Mouse (Mus musculus): ENCODE data around the gene Ccdc51. TPM values are rescaled to one million over a fixed set of nuclear protein-coding genes. Genes with fewer than 3 reads are reported as not detected.
A peak's percentile ranks its signal among the peaks of the same experiment; 100 is the strongest.

Gene Ccdc51
- polyA plus RNA-seq, 1 experiment = 1.6 TPM

DNA sequence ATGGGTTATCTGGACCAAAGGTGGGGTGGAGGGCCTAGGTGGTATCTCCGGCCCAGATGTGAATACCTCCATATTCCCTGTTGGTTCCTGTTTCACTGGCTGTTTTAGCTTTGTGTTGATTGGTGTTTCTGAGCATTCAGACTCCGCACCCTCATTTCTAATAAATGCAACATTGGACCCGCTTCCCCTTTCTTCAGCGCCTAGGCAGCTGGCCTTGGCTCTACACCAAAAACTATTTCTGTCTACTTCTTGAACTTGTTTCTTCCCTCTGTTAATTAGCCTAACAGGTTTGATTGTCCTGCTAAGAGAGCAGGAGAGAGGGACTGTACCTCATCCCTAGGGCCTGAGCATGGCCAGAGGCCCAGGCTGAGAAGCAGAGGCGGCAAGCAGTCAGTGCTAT is 24.8 kb upstream of the Ccdc51 start:
- no peaks in the 10 kb centered on the region for H3K4me1 ChIP-seq (ENCODE audit: control insufficient read depth, insufficient read depth, low read length)
- no peaks in the 10 kb centered on the region for H3K27me3 ChIP-seq (ENCODE audit: control insufficient read depth, insufficient read depth, low read length)
- TF ChIP-seq POLR2A (IDR thresholded peaks at IDR 0.05; ENCODE audit: control insufficient read depth, low read depth, low read length) (no peak), CTCF (IDR thresholded peaks at IDR 0.05; ENCODE audit: control insufficient read depth, insufficient read depth, insufficient replicate concordance, low read depth, low read length) (no peak)
- no peaks in the 10 kb centered on the region for H3K36me3 ChIP-seq (ENCODE audit: control insufficient read depth, insufficient read depth, low read length)
- no peak overlapping the region for H3K4me3 ChIP-seq (ENCODE audit: control insufficient read depth, low read depth, low read length)
- H3K27ac ChIP-seq (ENCODE audit: control insufficient read depth, insufficient read depth, low read depth, low read length) = no peak overlapping the region

- no peak overlapping the region for H3K4me3 ChIP-seq (ENCODE audit: control insufficient read depth, low read depth, low read length)
- no peak overlapping the region for H3K27ac ChIP-seq (ENCODE audit: control insufficient read depth, insufficient read depth, low read depth, low read length)
- H3K4me1 ChIP-seq (ENCODE audit: control insufficient read depth, insufficient read depth, low read length) = no peaks in the 10 kb centered on the region
- no peak for TF ChIP-seq CTCF (IDR thresholded peaks at IDR 0.05; ENCODE audit: control insufficient read depth, insufficient read depth, insufficient replicate concordance, low read depth, low read length)
- TF ChIP-seq POLR2A (IDR thresholded peaks at IDR 0.05; ENCODE audit: control insufficient read depth, low read depth, low read length) = no peak
- H3K36me3 ChIP-seq (ENCODE audit: control insufficient read depth, insufficient read depth, low read length) = no peaks in the 10 kb centered on the region
- no peaks in the 10 kb centered on the region for H3K27me3 ChIP-seq (ENCODE audit: control insufficient read depth, insufficient read depth, low read length)
Observed at GRCm38 (mm10) chr9:109058006-109058765, 24.1 kb upstream of the Ccdc51 start.

DNA sequence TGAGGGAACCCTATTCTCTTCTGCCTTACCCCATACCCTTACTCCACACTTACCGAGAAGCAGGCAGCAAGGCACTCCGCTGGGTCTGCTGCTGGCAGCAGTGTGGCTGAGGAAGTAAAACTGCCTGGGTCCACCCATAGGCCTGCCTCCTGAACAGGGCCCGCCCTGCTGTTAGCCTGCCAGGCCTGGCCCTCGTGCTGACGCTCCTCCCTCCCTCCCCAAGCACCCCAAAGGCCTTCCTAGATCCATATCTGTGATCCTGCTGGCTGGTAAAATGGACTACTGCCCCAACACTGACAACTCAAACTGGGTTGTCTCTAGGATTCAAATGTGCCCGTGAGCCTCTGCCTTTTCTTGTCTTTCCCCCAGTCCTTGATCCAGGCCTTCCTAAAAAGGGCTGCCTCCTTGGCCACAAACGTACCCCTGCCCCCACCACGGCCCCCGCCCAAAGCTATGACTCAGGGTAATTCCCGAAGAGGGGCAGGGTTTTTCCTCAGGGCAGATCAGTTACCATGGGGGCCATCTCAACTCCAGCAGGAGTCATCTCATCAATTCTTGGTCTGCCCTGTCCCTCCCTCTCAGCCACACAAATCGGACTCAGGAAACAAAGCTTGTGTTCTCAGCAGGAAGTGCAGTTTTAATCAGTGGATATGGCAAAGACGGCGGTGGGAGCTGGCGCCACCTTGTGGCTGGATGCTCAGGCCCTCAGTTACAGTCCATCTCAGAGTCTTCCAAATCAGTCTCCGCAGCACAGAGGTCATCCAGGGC is 23.0 kb upstream of the Ccdc51 start, which contains the start of gene Trex1:
Trex1 (minus strand) TSS at position 599 of the 768 bp plus-strand sequence.
- TF ChIP-seq CTCF (IDR thresholded peaks at IDR 0.05; ENCODE audit: control insufficient read depth, insufficient read depth, insufficient replicate concordance, low read depth, low read length) (peak; percentile 82), POLR2A (IDR thresholded peaks at IDR 0.05; ENCODE audit: control insufficient read depth, low read depth, low read length) (peak; percentile 70)
- H3K27ac ChIP-seq (ENCODE audit: control insufficient read depth, insufficient read depth, low read depth, low read length) = peak within 1 kb of the TSS; percentile 16; the same call in 1 of the 2 replicates
- H3K4me1 ChIP-seq (ENCODE audit: control insufficient read depth, insufficient read depth, low read length) = no peaks in the 10 kb centered on the region
- H3K36me3 ChIP-seq (ENCODE audit: control insufficient read depth, insufficient read depth, low read length) = no peaks in the 10 kb centered on the region
- H3K27me3 ChIP-seq (ENCODE audit: control insufficient read depth, insufficient read depth, low read length) = no peaks in the 10 kb centered on the region
- H3K4me3 ChIP-seq (ENCODE audit: control insufficient read depth, low read depth, low read length) = peak within 1 kb of the TSS; percentile 25

- Histone ChIP-seq H3K27me3 (ENCODE audit: control insufficient read depth, insufficient read depth, low read length) (no peaks in the 10 kb centered on the region), H3K36me3 (ENCODE audit: control insufficient read depth, insufficient read depth, low read length) (no peaks in the 10 kb centered on the region)
- TF ChIP-seq CTCF (IDR thresholded peaks at IDR 0.05; ENCODE audit: control insufficient read depth, insufficient read depth, insufficient replicate concordance, low read depth, low read length) (no peak), POLR2A (IDR thresholded peaks at IDR 0.05; ENCODE audit: control insufficient read depth, low read depth, low read length) (no peak)
Observed at GRCm38 (mm10) chr9:109060184-109060897, 22.0 kb upstream of the Ccdc51 start.

GRCm38 (mm10) chr9:109060898-109061295 is 21.4 kb upstream of the Ccdc51 start:
- no peaks in the 10 kb centered on the region for H3K36me3 ChIP-seq (ENCODE audit: control insufficient read depth, insufficient read depth, low read length)
- H3K4me3 ChIP-seq (ENCODE audit: control insufficient read depth, low read depth, low read length) = no peak overlapping the region
- TF ChIP-seq CTCF (IDR thresholded peaks at IDR 0.05; ENCODE audit: control insufficient read depth, insufficient read depth, insufficient replicate concordance, low read depth, low read length) (no peak), POLR2A (IDR thresholded peaks at IDR 0.05; ENCODE audit: control insufficient read depth, low read depth, low read length) (no peak)

More at GRCm38 (mm10) chr9:109060184-109060897, 22.0 kb upstream of the Ccdc51 start:
- no peak overlapping the region for H3K4me3 ChIP-seq (ENCODE audit: control insufficient read depth, low read depth, low read length)
- no peak overlapping the region for H3K27ac ChIP-seq (ENCODE audit: control insufficient read depth, insufficient read depth, low read depth, low read length)
- H3K4me1 ChIP-seq (ENCODE audit: control insufficient read depth, insufficient read depth, low read length) = no peaks in the 10 kb centered on the region

GRCm38 (mm10) chr9:109068095-109068735 is 14.1 kb upstream of the Ccdc51 start:
- no peaks in the 10 kb centered on the region for H3K27me3 ChIP-seq (ENCODE audit: control insufficient read depth, insufficient read depth, low read length)
- H3K27ac ChIP-seq (ENCODE audit: control insufficient read depth, insufficient read depth, low read depth, low read length) = no peak overlapping the region
- no peak overlapping the region for H3K4me3 ChIP-seq (ENCODE audit: control insufficient read depth, low read depth, low read length)
- no peaks in the 10 kb centered on the region for H3K4me1 ChIP-seq (ENCODE audit: control insufficient read depth, insufficient read depth, low read length)
- peaks cover 4% of the 10 kb centered on the region for H3K36me3 ChIP-seq (ENCODE audit: control insufficient read depth, insufficient read depth, low read length)
- TF ChIP-seq POLR2A (IDR thresholded peaks at IDR 0.05; ENCODE audit: control insufficient read depth, low read depth, low read length) (no peak), CTCF (IDR thresholded peaks at IDR 0.05; ENCODE audit: control insufficient read depth, insufficient read depth, insufficient replicate concordance, low read depth, low read length) (no peak)

More at GRCm38 (mm10) chr9:109060898-109061295, 21.4 kb upstream of the Ccdc51 start:
- Histone ChIP-seq H3K4me1 (ENCODE audit: control insufficient read depth, insufficient read depth, low read length) (no peaks in the 10 kb centered on the region), H3K27me3 (ENCODE audit: control insufficient read depth, insufficient read depth, low read length) (no peaks in the 10 kb centered on the region), H3K27ac (ENCODE audit: control insufficient read depth, insufficient read depth, low read depth, low read length) (no peak overlapping the region)
